In genomic region chr11:59306461-59307421, GRCm38 (mm10) we compare ENCODE assay signal across 8 mouse cellular contexts. TPM values are rescaled to one million over a fixed set of nuclear protein-coding genes. Genes with fewer than 3 reads are reported as not detected.
DNase-seq lines count a peak whose midpoint lies in the region; ATAC-seq lines count a peak whose summit lies in the region.

TSS of gene Wnt9a (plus strand) at chr11:59306928.

- intact Hi-C loops in left cerebral cortex, postnatal 4 days (cut with DNase I): loop anchor here (5.0 kb wide), 1 partner anchor 176 kb away; no protein-coding TSS in a partner anchor

- DNase-seq in left cerebral cortex, adult 8-10 months (ENCODE audit: low spot score in 2 of 2): no peak
- DNase-seq in left cerebral cortex, postnatal 4 days: no peak
- peak; percentile 63 for DNase-seq in embryo, embryonic 9.5 days (ENCODE audit: extremely low spot score)
- DNase-seq in heart, adult 9 months (ENCODE audit: low spot score in 2 of 2): peak; percentile 66 to 68
- DNase-seq in kidney, adult 9 months: peak; percentile 38
- DNase-seq in lung, adult 18-20 months: peak; percentile 57 to 66
- DNase-seq in ovary, postnatal 36 days (ENCODE audit: low spot score): peak; percentile 80

- ATAC-seq in frontal cortex, adult (ENCODE audit: low TSS enrichment): no peak

RNA-seq across cellular contexts. Expression of gene Wnt9a, which starts in this region (rescaled TPM):
- total RNA-seq in left cerebral cortex, adult 8-10 months (2022): 10 to 100 TPM; 14.1 to 15.6 (median 14.9) TPM
- 1 to 10 TPM; 3.4 to 4.3 TPM for total RNA-seq in left cerebral cortex, postnatal 4 days (2021)

Comparison
In these comparisons a context has a peak if more than half of its experiments do, and no peak if none do; other contexts are left out.
1. DNase-seq: peak in embryo, embryonic 9.5 days (single experiment), heart, adult 9 months (2 of 2), kidney, adult 9 months (single experiment), lung, adult 18-20 months (2 of 2) and ovary, postnatal 36 days (single experiment); none in left cerebral cortex, adult 8-10 months (0 of 2) and left cerebral cortex, postnatal 4 days (single experiment).